Mouse (Mus musculus) lung, embryonic 14.5 days (tissue): ENCODE measurements around the gene Zhx3. TPM values are rescaled to one million over a fixed set of nuclear protein-coding genes. Genes with fewer than 3 reads are reported as not detected.

Experiments
- ATAC-seq: fragments of 200-750 bp; cut with Nextera tagmentation; 2 replicates; pipeline ENCODE4 v1.8.0; 2017; ENCODE audit warnings: mild to moderate bottlenecking, moderate TSS enrichment, moderate library complexity; ENCODE audit not compliant: insufficient read depth
- DNase-seq: peaks from one replicate; pipeline ENCODE4 v3.0.0-alpha.2; 2015
- H3K27ac ChIP-seq: fragments of 300-500 bp; sonication (generic); 2 replicates; pipeline ENCODE4 v1.5.1; 2014; ENCODE audit warnings: low read depth, mild to moderate bottlenecking, moderate library complexity
- H3K27me3 ChIP-seq: fragments of 300-500 bp; sonication (generic); 2 replicates; pipeline ENCODE4 v1.6.1; 2014; ENCODE audit warnings: low read length, control low read depth; ENCODE audit not compliant: insufficient read depth
- H3K36me3 ChIP-seq: fragments of 300-500 bp; sonication (generic); 2 replicates; pipeline ENCODE4 v1.6.1; 2014; ENCODE audit warnings: control low read depth; ENCODE audit not compliant: insufficient read depth
- H3K4me1 ChIP-seq: fragments of 300-500 bp; sonication (generic); 2 replicates; pipeline ENCODE4 v1.6.1; 2014; ENCODE audit warnings: antibody characterized with exemption, control low read depth; ENCODE audit not compliant: insufficient read depth
- H3K4me2 ChIP-seq: fragments of 300-500 bp; sonication (generic); 2 replicates; pipeline ENCODE4 v1.6.1; 2014; ENCODE audit warnings: mild to moderate bottlenecking
- H3K4me3 ChIP-seq: fragments of 300-500 bp; sonication (generic); 2 replicates; pipeline ENCODE4 v1.5.1; 2014; ENCODE audit warnings: low read depth, low read length
- H3K9ac ChIP-seq: fragments of 300-500 bp; sonication (generic); 2 replicates; pipeline ENCODE4 v1.6.1; 2014
- H3K9me3 ChIP-seq: fragments of 300-500 bp; sonication (generic); 2 replicates; pipeline ENCODE4 v1.6.1; 2016; ENCODE audit warnings: low read depth, low read length, control low read depth
- CTCF ChIP-seq: IDR thresholded peaks from 2 replicates; pipeline ENCODE4 v1.5.1; 2016; ENCODE audit warnings: antibody characterized with exemption, low read depth
- WGBS: fragments of 180-500 bp; shearing (Covaris S2); extraction: QIAGEN DNeasy Blood & Tissue Kit; methylation state at CpG from one replicate; pipeline ENCODE4 v1.1.7; 2014; 5-methylcytosine and 5-hydroxymethylcytosine counted together
- polyA plus RNA-seq: library from polyadenylated mRNA; unstranded; fragments of >200 nt; fragmentation: Nextera tagmentation; extraction: Ambion mirVana; gene quantifications from 2 replicates; pipeline ENCODE4 v1.2.1, GENCODE M21; 2014

The Zhx3 gene
- polyA plus RNA-seq, 1 experiment from 2014 or later = 13.0 TPM

DNA sequence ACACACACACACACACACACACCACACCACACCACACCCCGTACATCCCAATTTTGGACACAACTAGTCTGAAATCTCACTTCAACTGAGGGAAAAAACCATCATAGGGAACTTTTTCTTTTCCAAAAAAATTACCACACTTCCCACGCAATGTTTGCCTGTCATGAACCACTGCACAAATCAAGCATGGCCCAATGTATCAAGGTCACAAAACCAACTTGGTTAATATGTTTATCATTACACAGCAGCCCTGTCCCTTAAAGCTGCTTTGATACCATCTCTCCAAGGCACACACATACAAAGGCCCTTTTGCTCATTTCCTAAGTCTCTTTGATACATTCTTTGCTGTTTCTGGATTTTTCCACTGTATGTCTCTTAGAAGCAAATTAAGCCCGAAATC is 1.5 kb downstream of the Zhx3 start:
- Histone ChIP-seq H3K4me1 (no peaks in the 10 kb centered on the region; the same call in 1 of the 2 replicates), H3K4me3 (no peak overlapping the region), H3K27ac (no peak overlapping the region), H3K9me3 (no peaks in the 10 kb centered on the region), H3K4me2 (peak overlapping the region; percentile 41), H3K36me3 (no peaks in the 10 kb centered on the region), H3K27me3 (no peaks in the 10 kb centered on the region), H3K9ac (no peak overlapping the region)
- WGBS = 71% methylated on average over 3 of the region's 3 CpGs
- no peak for DNase-seq
- no peak for TF ChIP-seq CTCF
- ATAC-seq = no peak

GRCm38 (mm10) chr2:160869446-160869845 is 3.4 kb downstream of the Zhx3 start:
- no peak overlapping the region for H3K4me3 ChIP-seq
- 68% methylated on average over 3 of the region's 3 CpGs for WGBS
- no peak for DNase-seq
- H3K27ac ChIP-seq = no peak overlapping the region
- H3K9ac ChIP-seq = no peak overlapping the region
- ATAC-seq = no peak
- H3K27me3 ChIP-seq = no peaks in the 10 kb centered on the region
- no peaks in the 10 kb centered on the region; the same call in 1 of the 2 replicates for H3K4me1 ChIP-seq
- H3K36me3 ChIP-seq = no peaks in the 10 kb centered on the region
- no peak for TF ChIP-seq CTCF
- no peaks in the 10 kb centered on the region for H3K9me3 ChIP-seq
- H3K4me2 ChIP-seq = no peak overlapping the region

GRCm38 (mm10) chr2:160865266-160865665 is 7.5 kb downstream of the Zhx3 start:
- no peaks in the 10 kb centered on the region for H3K36me3 ChIP-seq
- ATAC-seq (no peak), DNase-seq (no peak)
- no peak overlapping the region for H3K9ac ChIP-seq
- H3K4me2 ChIP-seq = no peak overlapping the region
- H3K9me3 ChIP-seq = no peaks in the 10 kb centered on the region
- no peak overlapping the region for H3K4me3 ChIP-seq
- TF ChIP-seq CTCF = no peak
- WGBS = 65% methylated on average over 2 of the region's 2 CpGs
- no peak overlapping the region for H3K27ac ChIP-seq
- no peaks in the 10 kb centered on the region for H3K4me1 ChIP-seq
- H3K27me3 ChIP-seq = no peaks in the 10 kb centered on the region

DNA sequence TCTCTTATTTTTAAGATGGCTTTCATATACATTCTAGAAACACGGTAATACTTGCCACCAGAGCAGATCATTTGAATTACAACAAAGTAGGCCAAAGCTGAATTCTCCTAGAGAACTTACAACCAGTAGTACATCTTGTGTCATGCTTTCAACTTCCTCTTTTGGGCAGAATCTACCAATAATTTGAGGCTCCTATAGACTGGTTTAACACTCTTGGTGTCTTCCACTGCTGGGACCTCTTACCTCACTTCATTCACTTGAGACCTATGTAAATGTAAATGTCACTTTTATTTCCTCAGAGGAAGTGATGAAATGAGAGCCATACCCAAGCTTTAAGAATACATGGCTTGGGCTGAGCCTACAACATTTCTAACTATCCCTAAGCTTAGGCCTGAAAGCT is 8.7 kb downstream of the Zhx3 start:
- Histone ChIP-seq H3K27me3 (no peaks in the 10 kb centered on the region), H3K9me3 (no peaks in the 10 kb centered on the region), H3K36me3 (no peaks in the 10 kb centered on the region), H3K27ac (no peak overlapping the region), H3K4me2 (no peak overlapping the region), H3K9ac (no peak overlapping the region), H3K4me1 (no peaks in the 10 kb centered on the region), H3K4me3 (no peak overlapping the region)
- WGBS = 89% methylated on average over 1 of the region's 1 CpGs
- no peak for TF ChIP-seq CTCF
- ATAC-seq (no peak), DNase-seq (no peak)

- WGBS = 67% methylated on average over 1 of the region's 1 CpGs
- no peak for TF ChIP-seq CTCF
- Histone ChIP-seq H3K27me3 (no peaks in the 10 kb centered on the region), H3K9me3 (no peaks in the 10 kb centered on the region), H3K9ac (no peak overlapping the region), H3K36me3 (no peaks in the 10 kb centered on the region), H3K4me1 (no peaks in the 10 kb centered on the region), H3K27ac (no peak overlapping the region), H3K4me3 (no peak overlapping the region), H3K4me2 (no peak overlapping the region)
- ATAC-seq (no peak), DNase-seq (no peak)
These were observed 12.4 kb downstream of the Zhx3 start for GRCm38 (mm10) chr2:160860363-160860762.

GRCm38 (mm10) chr2:160856359-160857102 is 16.3 kb downstream of the Zhx3 start:
- TF ChIP-seq CTCF = peak; percentile 9; the same call in 1 of the 2 replicates
- no peaks in the 10 kb centered on the region for H3K9me3 ChIP-seq
- H3K9ac ChIP-seq = no peak overlapping the region
- 71% methylated on average over 5 of the region's 5 CpGs for WGBS
- ATAC-seq (no peak), DNase-seq (no peak)
- no peaks in the 10 kb centered on the region for H3K4me1 ChIP-seq
- no peak overlapping the region for H3K4me2 ChIP-seq
- no peak overlapping the region for H3K27ac ChIP-seq
- H3K4me3 ChIP-seq = no peak overlapping the region
- no peaks in the 10 kb centered on the region for H3K36me3 ChIP-seq
- H3K27me3 ChIP-seq = no peaks in the 10 kb centered on the region

GRCm38 (mm10) chr2:160854687-160855086 is 18.1 kb downstream of the Zhx3 start:
- DNase-seq = peak; percentile 49
- Histone ChIP-seq H3K4me1 (no peaks in the 10 kb centered on the region), H3K4me2 (no peak overlapping the region), H3K9me3 (no peaks in the 10 kb centered on the region), H3K4me3 (no peak overlapping the region), H3K27ac (no peak overlapping the region), H3K36me3 (no peaks in the 10 kb centered on the region), H3K9ac (no peak overlapping the region), H3K27me3 (no peaks in the 10 kb centered on the region)
- no peak for TF ChIP-seq CTCF
- no peak for ATAC-seq
